Comparison of ENCODE assay signal across 22 mouse cellular contexts in genomic region chr2:164128576-164129411, GRCm38 (mm10). TPM values are rescaled to one million over a fixed set of nuclear protein-coding genes. Genes with fewer than 3 reads are reported as not detected.
DNase-seq lines count a peak whose midpoint lies in the region; ATAC-seq and TF ChIP-seq lines count a peak whose summit lies in the region.
"Had no signal": no experiment of that assay in that cellular context is flagged by ENCODE, and none has a peak within 500 bp of the region (broad histone marks: within the 10 kb centered on the region; RNA-seq: fewer than 3 reads in every experiment).

No protein-coding gene starts in this region.

- TF ChIP-seq CTCF in spleen, adult 2 months (IDR thresholded peaks at IDR 0.05; ENCODE audit: extremely low read depth, insufficient read depth, insufficient read length, insufficient replicate concordance) = no peak
- no peak for TF ChIP-seq CTCF in layer of hippocampus, adult 2 months (conservative IDR thresholded peaks at IDR 0.05)

- WGBS in spleen, adult 2 months = 62% methylated on average over 12 of the region's 12 CpGs
- WGBS in kidney, embryonic 15.5 days = 81% methylated on average over 12 of the region's 12 CpGs

- H3K9ac ChIP-seq in kidney, embryonic 15.5 days = no peak overlapping the region
- H3K9ac ChIP-seq: embryonic facial prominence, embryonic 12.5 days; forebrain, embryonic 15.5 days; heart, embryonic 13.5 days; hindbrain, embryonic 15.5 days had no signal

- H3K4me2 ChIP-seq in kidney, embryonic 15.5 days = no peak overlapping the region
- H3K4me2 ChIP-seq: embryonic facial prominence, embryonic 12.5 days; forebrain, embryonic 15.5 days; heart, embryonic 13.5 days; hindbrain, embryonic 15.5 days had no signal

- H3K36me3 ChIP-seq in spleen, adult 2 months (ENCODE audit: control insufficient read depth, insufficient read depth, low read length) = peaks cover 18% of the 10 kb centered on the region
- H3K36me3 ChIP-seq in kidney, embryonic 15.5 days = peaks cover 5% of the 10 kb centered on the region; the same call in 1 of the 2 replicates
- H3K36me3 ChIP-seq: forebrain, embryonic 15.5 days; hindbrain, embryonic 15.5 days had no signal

- peak overlapping the region; percentile 77 for H3K27ac ChIP-seq in spleen, adult 2 months (ENCODE audit: insufficient read depth, low read length)
- H3K27ac ChIP-seq in layer of hippocampus, adult 2 months = no peak overlapping the region
- H3K27ac ChIP-seq in kidney, embryonic 15.5 days = no peak overlapping the region
- H3K27ac ChIP-seq: embryonic facial prominence, embryonic 12.5 days; forebrain, embryonic 15.5 days; heart, embryonic 13.5 days; hindbrain, embryonic 15.5 days had no signal

- no peak overlapping the region for H3K4me3 ChIP-seq in spleen, adult 2 months (ENCODE audit: extremely low read depth, insufficient read depth, insufficient read length)
- no peak overlapping the region for H3K4me3 ChIP-seq in layer of hippocampus, adult 2 months
- no peak overlapping the region for H3K4me3 ChIP-seq in kidney, embryonic 15.5 days (replicated peaks)
- H3K4me3 ChIP-seq: embryonic facial prominence, embryonic 12.5 days; forebrain, embryonic 15.5 days; heart, embryonic 13.5 days; hindbrain, embryonic 15.5 days had no signal

- ATAC-seq in kidney, embryonic 15.5 days (replicated peaks; ENCODE audit: low FRiP score) = no peak
- ATAC-seq: forebrain, embryonic 15.5 days had no signal

- no peaks in the 10 kb centered on the region for H3K27me3 ChIP-seq in spleen, adult 2 months (ENCODE audit: control insufficient read depth, insufficient read depth, low read length)
- no peaks in the 10 kb centered on the region for H3K27me3 ChIP-seq in kidney, embryonic 15.5 days
- H3K27me3 ChIP-seq: embryonic facial prominence, embryonic 12.5 days; forebrain, embryonic 15.5 days; heart, embryonic 13.5 days; hindbrain, embryonic 15.5 days had no signal

- peaks cover 9% of the 10 kb centered on the region; the same call in 1 of the 2 replicates for H3K4me1 ChIP-seq in spleen, adult 2 months (ENCODE audit: control insufficient read depth, insufficient read depth, insufficient read length)
- H3K4me1 ChIP-seq in kidney, embryonic 15.5 days = no peaks in the 10 kb centered on the region
- H3K4me1 ChIP-seq: embryonic facial prominence, embryonic 12.5 days; forebrain, embryonic 15.5 days; heart, embryonic 13.5 days; hindbrain, embryonic 15.5 days had no signal

- DNase-seq in cerebellum, postnatal 10 days = peak; percentile 29 to 39
- DNase-seq in cerebellum, postnatal 36 days = no peak
- DNase-seq in spleen, adult 12 weeks (ENCODE audit: low spot score) = peak; percentile 15
- DNase-seq in spleen, postnatal 14 days (ENCODE audit: low spot score in 2 of 2) = no peak
- peak; percentile 30 to 73 for DNase-seq in spleen, adult 2 months (ENCODE audit: low read depth in 1 of 2, low spot score in 2 of 2)
- DNase-seq in layer of hippocampus, adult 2 months (ENCODE audit: low spot score in 2 of 2) = no peak
- DNase-seq: adrenal gland, adult 2 months; adrenal gland, postnatal 36 days; cerebellum, adult 2 months; gastrocnemius, postnatal 36 days; heart, adult 11 months; heart, postnatal 36 days had no signal

- TF ChIP-seq POLR2A in spleen, adult 2 months (IDR thresholded peaks at IDR 0.05; ENCODE audit: low read depth, low read length) = no peak

- no peaks in the 10 kb centered on the region for H3K9me3 ChIP-seq in kidney, embryonic 15.5 days (replicated peaks)
- H3K9me3 ChIP-seq: embryonic facial prominence, embryonic 12.5 days; forebrain, embryonic 15.5 days; heart, embryonic 13.5 days; hindbrain, embryonic 15.5 days had no signal

RNA-seq across cellular contexts. Expression of gene Kcns1, which starts 42.1 kb away (rescaled TPM):
- 0.12 and 0.14 TPM in 2 replicates for polyA plus RNA-seq in spleen, adult 2 months (2012; rRNA removed)
- 1 to 10 TPM; 4.4 to 5.7 TPM for total RNA-seq in layer of hippocampus, adult 2 months (2021)
- polyA plus RNA-seq in kidney, embryonic 15.5 days (2015; fragmentation: Nextera tagmentation; extraction: Ambion mirVana) = 0.23 and 0.28 TPM in 2 replicates
- total RNA-seq: adrenal gland, adult 2 months; adrenal gland, postnatal 36 days; heart, postnatal 36 days had no signal
- polyA plus RNA-seq: adrenal gland, adult 2 months; forebrain, embryonic 11.5 days; hindbrain, embryonic 11.5 days had no signal

RNA-seq across cellular contexts. Expression of gene Wfdc5, which starts 53.7 kb away (rescaled TPM):
- not detected in 2 replicates for polyA plus RNA-seq in spleen, adult 2 months (2012; rRNA removed)
- total RNA-seq in layer of hippocampus, adult 2 months (2021) = not detected
- 0.13 TPM in 1 of 2 replicates, not detected in the other for polyA plus RNA-seq in kidney, embryonic 15.5 days (2015; fragmentation: Nextera tagmentation; extraction: Ambion mirVana)
- total RNA-seq: adrenal gland, adult 2 months; adrenal gland, postnatal 36 days; ES-E14; heart, postnatal 36 days had no signal
- polyA plus RNA-seq: adrenal gland, adult 2 months; cerebellum, adult 2 months; cortical plate, adult 2 months; embryonic facial prominence, embryonic 12.5 days; forebrain, embryonic 11.5 days; forebrain, embryonic 15.5 days; heart, embryonic 13.5 days; heart, postnatal 0 days; hindbrain, embryonic 11.5 days; hindbrain, embryonic 15.5 days had no signal

RNA-seq across cellular contexts. Expression of gene Tomm34, which starts 57.8 kb away (rescaled TPM):
- 51.7 and 66.0 TPM in 2 replicates for polyA plus RNA-seq in spleen, adult 2 months (2012; rRNA removed)
- 100 to 1,000 TPM; 107 to 108 TPM for total RNA-seq in layer of hippocampus, adult 2 months (2021)
- polyA plus RNA-seq in kidney, embryonic 15.5 days (2015; fragmentation: Nextera tagmentation; extraction: Ambion mirVana) = 60.8 and 64.9 TPM in 2 replicates

RNA-seq across cellular contexts. Expression of gene Stk4, which starts 58.7 kb away (rescaled TPM):
- polyA plus RNA-seq in spleen, adult 2 months (2012; rRNA removed) = 31.6 and 36.9 TPM in 2 replicates
- total RNA-seq in layer of hippocampus, adult 2 months (2021) = 10 to 100 TPM; 46.9 to 50.4 TPM
- 21.0 and 23.4 TPM in 2 replicates for polyA plus RNA-seq in kidney, embryonic 15.5 days (2015; fragmentation: Nextera tagmentation; extraction: Ambion mirVana)

Comparison
In these comparisons a context has a peak if more than half of its experiments do, and no peak if none do; other contexts are left out.
1. DNase-seq: peak in cerebellum, postnatal 10 days (2 of 2), spleen, adult 12 weeks (single experiment) and spleen, adult 2 months (2 of 2); none in cerebellum, postnatal 36 days (0 of 2), spleen, postnatal 14 days (0 of 2) and layer of hippocampus, adult 2 months (0 of 2).